In genomic region chr5:6871566-6871965, GRCm38 (mm10) we compare ENCODE assay signal across 17 mouse cellular contexts.
"Had no signal": no experiment of that assay in that cellular context is flagged by ENCODE, and none has a peak within 500 bp of the region (broad histone marks: within the 10 kb centered on the region; RNA-seq: fewer than 3 reads in every experiment).

No protein-coding gene starts in this region.

- H3K4me3 ChIP-seq: midbrain, embryonic 10.5 days; midbrain, embryonic 12.5 days; myocyte; neural tube, embryonic 13.5 days; neural tube, embryonic 15.5 days; stomach, embryonic 15.5 days had no signal

- H3K27ac ChIP-seq: midbrain, embryonic 10.5 days; midbrain, embryonic 12.5 days; neural tube, embryonic 13.5 days; neural tube, embryonic 15.5 days; stomach, embryonic 15.5 days; stomach, postnatal 0 days had no signal

- DNase-seq: lung, adult 18-20 months; lung, embryonic 14.5 days; lung, postnatal 10 days; lung, postnatal 4 days; midbrain, embryonic 14.5 days; right cerebral cortex, postnatal 14 days; thymus, adult 2 months; thymus, postnatal 25 days; thymus, postnatal 4 days had no signal

- H3K27me3 ChIP-seq: midbrain, embryonic 12.5 days; neural tube, embryonic 13.5 days; neural tube, embryonic 15.5 days; stomach, embryonic 15.5 days had no signal

- H3K4me2 ChIP-seq: lung, embryonic 14.5 days; midbrain, embryonic 12.5 days; neural tube, embryonic 13.5 days; neural tube, embryonic 15.5 days; stomach, embryonic 15.5 days had no signal

- H3K36me3 ChIP-seq: midbrain, embryonic 10.5 days; midbrain, embryonic 12.5 days; neural tube, embryonic 13.5 days; neural tube, embryonic 15.5 days; stomach, embryonic 15.5 days had no signal

- H3K9me3 ChIP-seq: midbrain, embryonic 10.5 days; midbrain, embryonic 12.5 days; neural tube, embryonic 13.5 days; neural tube, embryonic 15.5 days; stomach, embryonic 15.5 days had no signal

- ATAC-seq: midbrain, embryonic 16.5 days had no signal

- H3K4me1 ChIP-seq: midbrain, embryonic 10.5 days; midbrain, embryonic 12.5 days; neural tube, embryonic 13.5 days; neural tube, embryonic 15.5 days; stomach, embryonic 15.5 days had no signal

- H3K9ac ChIP-seq: lung, embryonic 14.5 days; midbrain, embryonic 12.5 days; neural tube, embryonic 13.5 days; neural tube, embryonic 15.5 days; stomach, embryonic 15.5 days had no signal
